In genomic region chr6:113691084-113691462, GRCm38 (mm10) we compare ENCODE assay signal across 8 mouse cellular contexts. TPM values are rescaled to one million over a fixed set of nuclear protein-coding genes. Genes with fewer than 3 reads are reported as not detected.
A peak's percentile ranks its signal among the peaks of the same experiment; 100 is the strongest.
DNase-seq lines count a peak whose midpoint lies in the region; ATAC-seq lines count a peak whose summit lies in the region.
"Had no signal": no experiment of that assay in that cellular context is flagged by ENCODE, and none has a peak within 500 bp of the region (broad histone marks: within the 10 kb centered on the region; RNA-seq: fewer than 3 reads in every experiment).

No protein-coding gene starts in this region.

- peak overlapping the region; percentile 88 for H3K27ac ChIP-seq in lung, embryonic 15.5 days
- H3K27ac ChIP-seq in embryonic facial prominence, embryonic 13.5 days: peak overlapping the region; percentile 64; the same call in 1 of the 2 replicates
- peak overlapping the region; percentile 94 for H3K27ac ChIP-seq in limb, embryonic 10.5 days

- peaks cover 25% of the 10 kb centered on the region for H3K4me1 ChIP-seq in lung, embryonic 15.5 days
- peaks cover 21% of the 10 kb centered on the region for H3K4me1 ChIP-seq in embryonic facial prominence, embryonic 13.5 days
- peaks cover 56% of the 10 kb centered on the region for H3K4me1 ChIP-seq in limb, embryonic 10.5 days

- peak overlapping the region; percentile 50 for H3K4me2 ChIP-seq in lung, embryonic 15.5 days
- H3K4me2 ChIP-seq in embryonic facial prominence, embryonic 13.5 days: peak overlapping the region; percentile 47; the same call in 1 of the 2 replicates

- H3K27me3 ChIP-seq in lung, embryonic 15.5 days: no peaks in the 10 kb centered on the region
- H3K27me3 ChIP-seq in embryonic facial prominence, embryonic 13.5 days: no peaks in the 10 kb centered on the region
- no peaks in the 10 kb centered on the region for H3K27me3 ChIP-seq in limb, embryonic 10.5 days (ENCODE audit: low read depth, poor library complexity, severe bottlenecking)

- H3K36me3 ChIP-seq in lung, embryonic 15.5 days: peaks cover 5% of the 10 kb centered on the region; the same call in 1 of the 2 replicates
- H3K36me3 ChIP-seq in embryonic facial prominence, embryonic 13.5 days: no peaks in the 10 kb centered on the region
- H3K36me3 ChIP-seq in limb, embryonic 10.5 days: peaks cover 13% of the 10 kb centered on the region

- peak overlapping the region; percentile 13; the same call in 1 of the 2 replicates for H3K4me3 ChIP-seq in lung, embryonic 15.5 days
- H3K4me3 ChIP-seq in embryonic facial prominence, embryonic 13.5 days: no peak overlapping the region
- peak overlapping the region; percentile 43 for H3K4me3 ChIP-seq in limb, embryonic 10.5 days

- WGBS in lung, embryonic 15.5 days: 50% methylated on average over 4 of the region's 4 CpGs
- WGBS in embryonic facial prominence, embryonic 13.5 days: 70% methylated on average over 4 of the region's 4 CpGs
- WGBS in limb, embryonic 10.5 days: 70% methylated on average over 4 of the region's 4 CpGs

- H3K9me3 ChIP-seq in lung, embryonic 15.5 days: no peaks in the 10 kb centered on the region
- H3K9me3 ChIP-seq in embryonic facial prominence, embryonic 13.5 days: no peaks in the 10 kb centered on the region
- H3K9me3 ChIP-seq in limb, embryonic 10.5 days (replicated peaks): no peaks in the 10 kb centered on the region

- H3K9ac ChIP-seq in lung, embryonic 15.5 days: 0 out of 2 replicates have a peak overlapping the region, but pooled peaks have one; percentile 28
- peak overlapping the region; percentile 57 for H3K9ac ChIP-seq in embryonic facial prominence, embryonic 13.5 days

- DNase-seq in lung, postnatal 25 days (ENCODE audit: low spot score): no peak
- DNase-seq in limb, embryonic 10.5 days (ENCODE audit: low spot score): no peak
- DNase-seq in adrenal gland, adult (ENCODE audit: inconsistent age in 2 of 2, low spot score in 1 of 2): no peak
- DNase-seq in cerebellum, postnatal 10 days: no peak

- ATAC-seq in lung, embryonic 15.5 days (ENCODE audit: borderline replicate concordance, extremely low read depth, low FRiP score, low TSS enrichment): 0 out of 2 replicates have a peak, but pooled peaks have one; percentile 4
- ATAC-seq in embryonic facial prominence, embryonic 13.5 days (ENCODE audit: insufficient number of reproducible peaks, insufficient read depth, low FRiP score, low TSS enrichment, low read depth): no peak
- peak; percentile 31; the same call in 1 of the 2 replicates for ATAC-seq in neutrophil, adult 5-6 weeks (ENCODE audit: extremely low read depth, insufficient number of reproducible peaks, low FRiP score, poor library complexity, severe bottlenecking)

RNA-seq across cellular contexts. Expression of gene Tatdn2, which starts 5.8 kb away (rescaled TPM):
- 0.37 and 0.67 TPM in 2 replicates for polyA plus RNA-seq in lung, embryonic 15.5 days (2015; fragmentation: Nextera tagmentation; extraction: Ambion mirVana)
- polyA plus RNA-seq in embryonic facial prominence, embryonic 13.5 days (2015; fragmentation: Nextera tagmentation; extraction: Ambion mirVana): 0.70 and 0.72 TPM in 2 replicates
- polyA plus RNA-seq in limb, embryonic 10.5 days (2016; fragmentation: Nextera tagmentation; extraction: Ambion mirVana): 0.48 and 0.89 TPM in 2 replicates
- total RNA-seq in neutrophil, adult 5-6 weeks (2017): 125 and 154 TPM in 2 replicates

RNA-seq across cellular contexts. Expression of gene Ghrl, which starts 28.6 kb away (rescaled TPM):
- 0.72 TPM in 1 of 2 replicates, not detected in the other for polyA plus RNA-seq in lung, embryonic 15.5 days (2015; fragmentation: Nextera tagmentation; extraction: Ambion mirVana)
- 0.32 TPM in 1 of 2 replicates, not detected in the other for polyA plus RNA-seq in embryonic facial prominence, embryonic 13.5 days (2015; fragmentation: Nextera tagmentation; extraction: Ambion mirVana)
- not detected in 2 replicates for polyA plus RNA-seq in limb, embryonic 10.5 days (2016; fragmentation: Nextera tagmentation; extraction: Ambion mirVana)
- total RNA-seq in neutrophil, adult 5-6 weeks (2017): 0.74 TPM in 1 of 2 replicates, not detected in the other
- polyA plus RNA-seq: gonadal fat pad, adult 2 months had no signal

RNA-seq across cellular contexts. Expression of gene Sec13, which starts 49.5 kb away (rescaled TPM):
- polyA plus RNA-seq in lung, embryonic 15.5 days (2015; fragmentation: Nextera tagmentation; extraction: Ambion mirVana): 275 and 278 TPM in 2 replicates
- 288 and 296 TPM in 2 replicates for polyA plus RNA-seq in embryonic facial prominence, embryonic 13.5 days (2015; fragmentation: Nextera tagmentation; extraction: Ambion mirVana)
- polyA plus RNA-seq in limb, embryonic 10.5 days (2016; fragmentation: Nextera tagmentation; extraction: Ambion mirVana): 309 and 316 TPM in 2 replicates
- 67.4 and 82.3 TPM in 2 replicates for total RNA-seq in neutrophil, adult 5-6 weeks (2017)

RNA-seq across cellular contexts. Expression of gene Irak2, which starts 52.8 kb away (rescaled TPM):
- polyA plus RNA-seq in lung, embryonic 15.5 days (2015; fragmentation: Nextera tagmentation; extraction: Ambion mirVana): 5.2 and 6.4 TPM in 2 replicates
- 2.4 and 2.8 TPM in 2 replicates for polyA plus RNA-seq in embryonic facial prominence, embryonic 13.5 days (2015; fragmentation: Nextera tagmentation; extraction: Ambion mirVana)
- polyA plus RNA-seq in limb, embryonic 10.5 days (2016; fragmentation: Nextera tagmentation; extraction: Ambion mirVana): 4.5 and 8.0 TPM in 2 replicates
- total RNA-seq in neutrophil, adult 5-6 weeks (2017): 151 and 160 TPM in 2 replicates
